ENCODE assay signal across 30 mouse cellular contexts in genomic region chr4:137785270-137785669, GRCm38 (mm10). TPM values are rescaled to one million over a fixed set of nuclear protein-coding genes. Genes with fewer than 3 reads are reported as not detected.
DNase-seq lines count a peak whose midpoint lies in the region; ATAC-seq and TF ChIP-seq lines count a peak whose summit lies in the region.
"Had no signal": no experiment of that assay in that cellular context is flagged by ENCODE, and none has a peak within 500 bp of the region (broad histone marks: within the 10 kb centered on the region; RNA-seq: fewer than 3 reads in every experiment).

No protein-coding gene starts in this region.

- intact Hi-C loops in gastrocnemius, adult 2 months (cut with DNase I), result no loop called here

- H3K27ac ChIP-seq in embryonic facial prominence, embryonic 14.5 days (replicated peaks; ENCODE audit: low read depth, low read length), result no peak overlapping the region
- no peak overlapping the region for H3K27ac ChIP-seq in embryonic facial prominence, embryonic 10.5 days (replicated peaks)
- peak overlapping the region; percentile 24 for H3K27ac ChIP-seq in gastrocnemius, adult 2 months
- H3K27ac ChIP-seq in intestine, embryonic 15.5 days, result no peak overlapping the region
- no peak overlapping the region for H3K27ac ChIP-seq in intestine, postnatal 0 days (ENCODE audit: low read depth, low read length)
- H3K27ac ChIP-seq in lung, embryonic 16.5 days (ENCODE audit: low read length), result peak overlapping the region; percentile 5; the same call in 1 of the 2 replicates
- H3K27ac ChIP-seq: embryonic facial prominence, embryonic 12.5 days; embryonic facial prominence, embryonic 15.5 days; forebrain, embryonic 10.5 days; forebrain, embryonic 12.5 days had no signal

- no peak overlapping the region for H3K4me2 ChIP-seq in embryonic facial prominence, embryonic 14.5 days (ENCODE audit: low read depth, low read length)
- H3K4me2 ChIP-seq in intestine, embryonic 15.5 days (replicated peaks), result no peak overlapping the region
- H3K4me2 ChIP-seq in intestine, postnatal 0 days (replicated peaks; ENCODE audit: low read depth), result no peak overlapping the region
- H3K4me2 ChIP-seq in lung, embryonic 16.5 days (ENCODE audit: low read depth, low read length), result no peak overlapping the region
- H3K4me2 ChIP-seq: embryonic facial prominence, embryonic 12.5 days; embryonic facial prominence, embryonic 15.5 days; forebrain, embryonic 12.5 days had no signal

- H3K9me3 ChIP-seq in embryonic facial prominence, embryonic 14.5 days (ENCODE audit: control insufficient read depth, low read length), result no peaks in the 10 kb centered on the region
- no peaks in the 10 kb centered on the region for H3K9me3 ChIP-seq in embryonic facial prominence, embryonic 10.5 days
- H3K9me3 ChIP-seq in intestine, embryonic 15.5 days, result no peaks in the 10 kb centered on the region
- H3K9me3 ChIP-seq in intestine, postnatal 0 days (ENCODE audit: control insufficient read depth), result no peaks in the 10 kb centered on the region
- no peaks in the 10 kb centered on the region for H3K9me3 ChIP-seq in lung, embryonic 16.5 days (ENCODE audit: control insufficient read depth, low read length)
- H3K9me3 ChIP-seq: embryonic facial prominence, embryonic 12.5 days; embryonic facial prominence, embryonic 15.5 days; forebrain, embryonic 10.5 days; forebrain, embryonic 12.5 days had no signal

- TF ChIP-seq CTCF in gastrocnemius, adult 2 months (IDR thresholded peaks at IDR 0.05), result no peak
- TF ChIP-seq CTCF in intestine, postnatal 0 days (IDR thresholded peaks at IDR 0.05; ENCODE audit: low read depth), result no peak

- no peak for DNase-seq in embryonic facial prominence, embryonic 14.5 days (ENCODE audit: low spot score)
- no peak for DNase-seq in embryonic facial prominence, embryonic 10.5 days (ENCODE audit: low spot score)
- peak; percentile 24 for DNase-seq in gastrocnemius, adult 2 months
- DNase-seq in gastrocnemius, postnatal 25 days, result no peak
- no peak for DNase-seq in lung, postnatal 25 days (ENCODE audit: low spot score)
- DNase-seq: adrenal gland, adult 2 months; adrenal gland, postnatal 10 days; adrenal gland, postnatal 25 days; B cell, adult 2 months; cerebellum, adult 11 months; cerebellum, adult 18-20 months; cerebellum, adult 8-10 months; cerebellum, adult 9-11 months; cerebellum, postnatal 14 days; cerebellum, postnatal 36 days; embryo, embryonic 11 days had no signal

- WGBS in embryonic facial prominence, embryonic 14.5 days, result 73% methylated on average over 6 of the region's 6 CpGs
- WGBS in embryonic facial prominence, embryonic 10.5 days, result 78% methylated on average over 6 of the region's 6 CpGs
- 83% methylated on average over 6 of the region's 6 CpGs for WGBS in intestine, embryonic 15.5 days
- WGBS in intestine, postnatal 0 days, result 77% methylated on average over 6 of the region's 6 CpGs
- WGBS in lung, embryonic 16.5 days, result 72% methylated on average over 6 of the region's 6 CpGs

- no peaks in the 10 kb centered on the region for H3K36me3 ChIP-seq in embryonic facial prominence, embryonic 14.5 days (ENCODE audit: control insufficient read depth, insufficient read depth, low read length)
- H3K36me3 ChIP-seq in embryonic facial prominence, embryonic 10.5 days (replicated peaks), result no peaks in the 10 kb centered on the region
- no peaks in the 10 kb centered on the region for H3K36me3 ChIP-seq in intestine, embryonic 15.5 days
- no peaks in the 10 kb centered on the region for H3K36me3 ChIP-seq in intestine, postnatal 0 days (ENCODE audit: control insufficient read depth, insufficient read depth)
- H3K36me3 ChIP-seq in lung, embryonic 16.5 days (ENCODE audit: control insufficient read depth, insufficient read depth, low read length), result no peaks in the 10 kb centered on the region
- H3K36me3 ChIP-seq: embryonic facial prominence, embryonic 12.5 days; embryonic facial prominence, embryonic 15.5 days; forebrain, embryonic 10.5 days; forebrain, embryonic 12.5 days had no signal

- 0 out of 2 replicates have a peak, but pooled peaks have one; percentile 23 for ATAC-seq in embryonic facial prominence, embryonic 14.5 days (ENCODE audit: low read depth)
- 0 out of 2 replicates have a peak, but pooled peaks have one; percentile 36 for ATAC-seq in intestine, embryonic 15.5 days
- ATAC-seq in intestine, postnatal 0 days, result no peak
- no peak for ATAC-seq in lung, embryonic 16.5 days (ENCODE audit: low read depth)
- ATAC-seq: CD4-positive, CD25-positive, alpha-beta regulatory T cell, adult 4 months; forebrain, embryonic 14.5 days; forebrain, embryonic 16.5 days had no signal

- H3K4me3 ChIP-seq in embryonic facial prominence, embryonic 14.5 days (ENCODE audit: low read depth, low read length), result no peak overlapping the region
- H3K4me3 ChIP-seq in embryonic facial prominence, embryonic 10.5 days, result no peak overlapping the region
- no peak overlapping the region for H3K4me3 ChIP-seq in gastrocnemius, adult 2 months
- no peak overlapping the region for H3K4me3 ChIP-seq in intestine, embryonic 15.5 days (replicated peaks)
- H3K4me3 ChIP-seq in intestine, postnatal 0 days (ENCODE audit: low read depth, low read length), result no peak overlapping the region
- no peak overlapping the region for H3K4me3 ChIP-seq in lung, embryonic 16.5 days (ENCODE audit: low read length)
- H3K4me3 ChIP-seq: embryonic facial prominence, embryonic 12.5 days; embryonic facial prominence, embryonic 15.5 days; erythroblast, embryonic 14.5 days; forebrain, embryonic 10.5 days; forebrain, embryonic 12.5 days had no signal

- H3K9ac ChIP-seq in embryonic facial prominence, embryonic 14.5 days (ENCODE audit: low read depth, low read length), result no peak overlapping the region
- H3K9ac ChIP-seq in intestine, embryonic 15.5 days, result no peak overlapping the region
- no peak overlapping the region for H3K9ac ChIP-seq in intestine, postnatal 0 days (ENCODE audit: low read depth, low read length)
- H3K9ac ChIP-seq in lung, embryonic 16.5 days (ENCODE audit: low read length), result no peak overlapping the region
- H3K9ac ChIP-seq: embryonic facial prominence, embryonic 12.5 days; embryonic facial prominence, embryonic 15.5 days; forebrain, embryonic 12.5 days had no signal

- H3K27me3 ChIP-seq in embryonic facial prominence, embryonic 14.5 days (replicated peaks; ENCODE audit: control insufficient read depth, insufficient read depth, low read length), result no peaks in the 10 kb centered on the region
- no peaks in the 10 kb centered on the region for H3K27me3 ChIP-seq in embryonic facial prominence, embryonic 10.5 days (replicated peaks; ENCODE audit: low read depth, poor library complexity, severe bottlenecking)
- H3K27me3 ChIP-seq in intestine, embryonic 15.5 days (replicated peaks), result no peaks in the 10 kb centered on the region
- no peaks in the 10 kb centered on the region for H3K27me3 ChIP-seq in intestine, postnatal 0 days (replicated peaks; ENCODE audit: control insufficient read depth, insufficient read depth, low read length)
- H3K27me3 ChIP-seq in lung, embryonic 16.5 days (ENCODE audit: control insufficient read depth, insufficient read depth, low read depth, low read length), result no peaks in the 10 kb centered on the region
- H3K27me3 ChIP-seq: CH12.LX; embryonic facial prominence, embryonic 12.5 days; embryonic facial prominence, embryonic 15.5 days; forebrain, embryonic 12.5 days had no signal

- peaks cover 15% of the 10 kb centered on the region for H3K4me1 ChIP-seq in embryonic facial prominence, embryonic 14.5 days (ENCODE audit: control insufficient read depth, insufficient read depth, low read length)
- H3K4me1 ChIP-seq in embryonic facial prominence, embryonic 10.5 days, result peaks cover 42% of the 10 kb centered on the region
- peaks cover 8% of the 10 kb centered on the region; the same call in 1 of the 2 replicates for H3K4me1 ChIP-seq in intestine, embryonic 15.5 days (replicated peaks)
- no peaks in the 10 kb centered on the region for H3K4me1 ChIP-seq in intestine, postnatal 0 days (replicated peaks; ENCODE audit: control insufficient read depth, insufficient read depth, low read length)
- H3K4me1 ChIP-seq in lung, embryonic 16.5 days (replicated peaks; ENCODE audit: control insufficient read depth, insufficient read depth, low read length), result peaks cover 18% of the 10 kb centered on the region

RNA-seq across cellular contexts. Expression of gene Alpl, which starts 10.9 kb away (rescaled TPM):
- 112 and 149 TPM in 2 replicates for polyA plus RNA-seq in embryonic facial prominence, embryonic 14.5 days (2014; fragmentation: Nextera tagmentation; extraction: Ambion mirVana)
- 12.9 and 18.7 TPM in 2 replicates for polyA plus RNA-seq in embryonic facial prominence, embryonic 10.5 days (2016; fragmentation: Nextera tagmentation; extraction: Ambion mirVana)
- 10 to 100 TPM; 10.3 to 42.2 TPM for total RNA-seq in gastrocnemius, adult 2 months (2021)
- total RNA-seq in gastrocnemius, postnatal 25 days (2021), result 10 to 100 TPM; 13.1 to 14.4 TPM
- 3.8 and 4.6 TPM in 2 replicates for polyA plus RNA-seq in intestine, embryonic 15.5 days (2015; fragmentation: Nextera tagmentation; extraction: Ambion mirVana)
- 0.72 and 0.73 TPM in 2 replicates for polyA plus RNA-seq in intestine, postnatal 0 days (2015; fragmentation: Nextera tagmentation; extraction: Ambion mirVana)
- polyA plus RNA-seq in lung, embryonic 16.5 days (2015; fragmentation: Nextera tagmentation; extraction: Ambion mirVana), result 4.4 and 9.4 TPM in 2 replicates
- total RNA-seq: common myeloid progenitor, adult 5-6 weeks; MEL had no signal

Comparison
In these comparisons a context has a peak if more than half of its experiments do, and no peak if none do; other contexts are left out.
1. ATAC-seq: peak in embryonic facial prominence, embryonic 14.5 days (single experiment) and intestine, embryonic 15.5 days (single experiment); none in intestine, postnatal 0 days (single experiment) and lung, embryonic 16.5 days (single experiment).
2. H3K27ac ChIP-seq: peak in gastrocnemius, adult 2 months (single experiment) and lung, embryonic 16.5 days (single experiment); none in embryonic facial prominence, embryonic 14.5 days (single experiment), embryonic facial prominence, embryonic 10.5 days (single experiment), intestine, embryonic 15.5 days (single experiment) and intestine, postnatal 0 days (single experiment).